Mouse (Mus musculus): Measurements from ENCODE around the gene Ap1ar. TPM values are rescaled to one million over a fixed set of nuclear protein-coding genes. Genes with fewer than 3 reads are reported as not detected.

Gene Ap1ar
- total RNA-seq (2021): 10 to 100 TPM; 81.7 to 89.0 TPM
- long read RNA-seq, experiment 1, transcript Ap1ar-201 (10 exons, 2,662 nt): minor isoform, 13 of 69 reads
- long read RNA-seq, experiment 1, transcript Ap1ar-210 (9 exons, 2,580 nt): major isoform, 51 of 69 reads
- long read RNA-seq, experiment 1, partial matches to known transcripts: 2 of 69 reads
- long read RNA-seq, experiment 1, other reads (novel, unspliced or antisense): 2 of 69 reads
- long read RNA-seq, experiment 2, transcript Ap1ar-210 (9 exons, 2,580 nt): major isoform, 41 of 61 reads
- long read RNA-seq, experiment 2, transcript Ap1ar-201 (10 exons, 2,662 nt): minor isoform, 7 of 61 reads
- long read RNA-seq, experiment 2, partial matches to known transcripts: 1 of 61 reads
- long read RNA-seq, experiment 2, other reads (novel, unspliced or antisense): 9 of 61 reads

- DNase-seq (ENCODE audit: extremely low spot score in 1 of 2, low spot score in 2 of 2): peak; percentile 96 to 98
- intact Hi-C loops (cut with DNase I): loop anchor here (1.0 to 2.0 kb wide), 2 partner anchors 47 to 59 kb away; partner anchors contain the start of gene Fam241a
These were observed at the start of gene Ap1ar for GRCm38 (mm10) chr3:127837154-127837865. Gene Ap1ar (minus strand): TSS chr3:127837523.

GRCm38 (mm10) chr3:127881684-127882083, 44.4 kb upstream of the Ap1ar start:
- no peak for TF ChIP-seq CTCF (IDR thresholded peaks at IDR 0.05)

More at GRCm38 (mm10) chr3:127837154-127837865, at the start of gene Ap1ar:
- Histone ChIP-seq H3K27ac (peak within 1 kb of the TSS; percentile 91), H3K4me3 (peak within 1 kb of the TSS; percentile 81)
- TF ChIP-seq CTCF (IDR thresholded peaks at IDR 0.05): peak; percentile 75

GRCm38 (mm10) chr3:127879968-127880367, 42.6 kb upstream of the Ap1ar start:
- no peak for TF ChIP-seq CTCF (IDR thresholded peaks at IDR 0.05)
- intact Hi-C loops (cut with DNase I): no loop called here
- no peak for DNase-seq (ENCODE audit: extremely low spot score in 1 of 2, low spot score in 2 of 2)
- Histone ChIP-seq H3K4me3 (no peak overlapping the region), H3K27ac (no peak overlapping the region)

More at GRCm38 (mm10) chr3:127881684-127882083, 44.4 kb upstream of the Ap1ar start:
- no peak for DNase-seq (ENCODE audit: extremely low spot score in 1 of 2, low spot score in 2 of 2)
- intact Hi-C loops (cut with DNase I): no loop called here
- Histone ChIP-seq H3K4me3 (no peak overlapping the region), H3K27ac (no peak overlapping the region)

- Histone ChIP-seq H3K4me3 (no peak overlapping the region), H3K27ac (no peak overlapping the region)
- no peak for TF ChIP-seq CTCF (IDR thresholded peaks at IDR 0.05)
- no peak for DNase-seq (ENCODE audit: extremely low spot score in 1 of 2, low spot score in 2 of 2)
- intact Hi-C loops (cut with DNase I): no loop called here
These were observed 38.2 kb upstream of the Ap1ar start for GRCm38 (mm10) chr3:127875509-127875908.

- DNase-seq (ENCODE audit: extremely low spot score in 1 of 2, low spot score in 2 of 2): no peak
These were observed 37.7 kb upstream of the Ap1ar start for GRCm38 (mm10) chr3:127875059-127875458.

GRCm38 (mm10) chr3:127874254-127874883, 37.0 kb upstream of the Ap1ar start:
- Histone ChIP-seq H3K27ac (no peak overlapping the region), H3K4me3 (no peak overlapping the region)
- intact Hi-C loops (cut with DNase I): no loop called here
- TF ChIP-seq CTCF (IDR thresholded peaks at IDR 0.05): no peak
- no peak for DNase-seq (ENCODE audit: extremely low spot score in 1 of 2, low spot score in 2 of 2)

More at GRCm38 (mm10) chr3:127875059-127875458, 37.7 kb upstream of the Ap1ar start:
- Histone ChIP-seq H3K4me3 (no peak overlapping the region), H3K27ac (no peak overlapping the region)
- intact Hi-C loops (cut with DNase I): no loop called here
- TF ChIP-seq CTCF (IDR thresholded peaks at IDR 0.05): no peak

- no peak overlapping the region for H3K4me3 ChIP-seq
- no peak overlapping the region for H3K27ac ChIP-seq
- intact Hi-C loops (cut with DNase I): no loop called here
- DNase-seq (ENCODE audit: extremely low spot score in 1 of 2, low spot score in 2 of 2): no peak
- no peak for TF ChIP-seq CTCF (IDR thresholded peaks at IDR 0.05)
These were observed 34.3 kb upstream of the Ap1ar start for GRCm38 (mm10) chr3:127871575-127871974.

- H3K4me3 ChIP-seq: no peak overlapping the region
- H3K27ac ChIP-seq: no peak overlapping the region; the same call in 1 of the 2 replicates
- intact Hi-C loops (cut with DNase I): no loop called here
- no peak for TF ChIP-seq CTCF (IDR thresholded peaks at IDR 0.05)
- DNase-seq (ENCODE audit: extremely low spot score in 1 of 2, low spot score in 2 of 2): no peak
These were observed 31.6 kb upstream of the Ap1ar start for GRCm38 (mm10) chr3:127868880-127869279.

GRCm38 (mm10) chr3:127868046-127868758, 30.9 kb upstream of the Ap1ar start:
- TF ChIP-seq CTCF (IDR thresholded peaks at IDR 0.05): no peak
- DNase-seq (ENCODE audit: extremely low spot score in 1 of 2, low spot score in 2 of 2): no peak
- intact Hi-C loops (cut with DNase I): no loop called here
- Histone ChIP-seq H3K4me3 (no peak overlapping the region), H3K27ac (no peak overlapping the region; the same call in 1 of the 2 replicates)

- DNase-seq (ENCODE audit: extremely low spot score in 1 of 2, low spot score in 2 of 2): no peak
- H3K4me3 ChIP-seq: no peak overlapping the region
- no peak; the same call in 1 of the 2 replicates for TF ChIP-seq CTCF (IDR thresholded peaks at IDR 0.05)
- intact Hi-C loops (cut with DNase I): no loop called here
- H3K27ac ChIP-seq: no peak overlapping the region
These were observed 26.9 kb upstream of the Ap1ar start for GRCm38 (mm10) chr3:127864242-127864641.

- no peak overlapping the region for H3K27ac ChIP-seq
- TF ChIP-seq CTCF (IDR thresholded peaks at IDR 0.05): no peak
- DNase-seq (ENCODE audit: extremely low spot score in 1 of 2, low spot score in 2 of 2): no peak
- H3K4me3 ChIP-seq: no peak overlapping the region
- intact Hi-C loops (cut with DNase I): no loop called here
These were observed 26.2 kb upstream of the Ap1ar start for GRCm38 (mm10) chr3:127863571-127863970.
